Mouse (Mus musculus): ENCODE results near the gene Tescl.

DNA sequence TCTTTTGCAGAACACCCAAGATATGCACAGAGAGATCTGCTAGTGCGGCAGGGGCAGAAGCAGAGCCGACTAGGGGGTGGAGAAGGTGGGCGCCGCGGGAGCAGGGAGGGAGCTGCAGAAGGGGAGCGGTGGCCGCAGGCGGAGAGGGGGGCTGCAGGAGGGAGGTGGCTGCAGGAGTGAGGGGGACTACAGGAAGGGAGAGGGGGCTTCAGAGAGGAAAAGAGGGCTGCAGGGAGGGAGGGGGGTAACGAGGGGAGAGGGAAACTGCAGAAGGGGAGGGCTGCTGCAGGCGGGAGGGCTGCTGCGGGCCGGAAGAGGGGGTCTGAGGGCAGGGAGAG is 35.1 kb downstream of the Tescl start:
- TF ChIP-seq CTCF (IDR thresholded peaks at IDR 0.05; ENCODE audit: low read depth, low read length) (no peak), POLR2A (IDR thresholded peaks at IDR 0.05; ENCODE audit: borderline replicate concordance, low read depth, low read length) (no peak)
